Mouse (Mus musculus): ENCODE measurements around the gene Tmed8. TPM values are rescaled to one million over a fixed set of nuclear protein-coding genes. Genes with fewer than 3 reads are reported as not detected.

Tmed8 gene
- polyA plus RNA-seq, 1 experiment from 2014 or later: 2.6 TPM

DNA sequence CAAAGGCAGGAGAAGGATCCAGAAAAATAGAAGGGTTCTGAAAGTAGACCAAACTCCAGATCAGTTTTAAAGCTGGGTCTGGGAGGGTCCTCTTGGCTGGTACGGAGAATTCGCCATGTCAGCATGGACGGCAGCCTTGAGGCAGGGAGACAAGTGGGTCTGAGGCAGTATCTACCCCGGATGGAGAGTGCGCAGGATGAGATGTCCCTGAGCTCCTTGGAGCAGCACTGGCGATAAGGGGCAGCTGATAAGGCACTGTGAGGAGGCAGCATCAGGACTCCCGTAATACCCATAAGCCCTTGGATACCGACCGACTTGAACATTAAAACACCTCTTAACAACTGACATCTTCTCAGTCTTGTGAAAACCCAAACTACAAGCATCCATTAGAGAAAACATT, 67.5 kb downstream of the Tmed8 start:
- Histone ChIP-seq H3K9me3 (ENCODE audit: control insufficient read depth, low read length) (no peaks in the 10 kb centered on the region), H3K4me2 (ENCODE audit: low read length) (no peak overlapping the region), H3K9ac (ENCODE audit: low read length) (no peak overlapping the region), H3K27ac (ENCODE audit: low read depth) (no peak overlapping the region), H3K36me3 (ENCODE audit: control insufficient read depth, insufficient read depth, low read length) (peaks cover 39% of the 10 kb centered on the region), H3K4me1 (replicated peaks; ENCODE audit: control insufficient read depth, insufficient read depth, low read length) (no peaks in the 10 kb centered on the region), H3K4me3 (ENCODE audit: low read depth, low read length) (no peak overlapping the region), H3K27me3 (replicated peaks; ENCODE audit: control insufficient read depth, insufficient read depth, low read length) (no peaks in the 10 kb centered on the region)
- ATAC-seq (replicated peaks; ENCODE audit: low FRiP score, low TSS enrichment, low read depth): no peak
- DNase-seq (ENCODE audit: low spot score): no peak
- WGBS: 90% methylated on average over 9 of the region's 9 CpGs

DNA sequence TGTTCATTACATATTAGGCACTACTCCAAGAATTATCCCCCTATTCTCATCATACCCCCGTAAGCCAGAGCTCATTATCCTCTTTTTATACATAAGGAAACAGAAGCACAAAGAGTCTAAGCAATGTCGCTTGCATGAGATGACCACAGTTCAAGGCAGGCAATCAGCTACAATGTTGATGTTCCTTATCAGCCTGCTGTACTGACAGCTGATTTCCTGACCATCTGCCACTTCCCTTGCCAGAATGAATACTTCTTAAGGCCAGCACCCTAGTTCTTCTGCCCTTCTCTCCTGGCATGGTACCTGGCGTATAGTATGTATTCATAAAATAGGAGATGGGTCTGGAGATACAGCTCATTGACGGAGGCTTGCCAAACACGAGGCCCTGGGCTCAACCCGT, 68.0 kb downstream of the Tmed8 start:
- H3K9me3 ChIP-seq (ENCODE audit: control insufficient read depth, low read length): no peaks in the 10 kb centered on the region
- no peak overlapping the region for H3K9ac ChIP-seq (ENCODE audit: low read length)
- no peaks in the 10 kb centered on the region for H3K27me3 ChIP-seq (replicated peaks; ENCODE audit: control insufficient read depth, insufficient read depth, low read length)
- H3K4me1 ChIP-seq (replicated peaks; ENCODE audit: control insufficient read depth, insufficient read depth, low read length): no peaks in the 10 kb centered on the region
- H3K27ac ChIP-seq (ENCODE audit: low read depth): no peak overlapping the region
- no peak overlapping the region for H3K4me2 ChIP-seq (ENCODE audit: low read length)
- peaks cover 36% of the 10 kb centered on the region for H3K36me3 ChIP-seq (ENCODE audit: control insufficient read depth, insufficient read depth, low read length)
- 86% methylated on average over 6 of the region's 6 CpGs for WGBS
- DNase-seq (ENCODE audit: low spot score) (no peak), ATAC-seq (replicated peaks; ENCODE audit: low FRiP score, low TSS enrichment, low read depth) (no peak)
- no peak overlapping the region for H3K4me3 ChIP-seq (ENCODE audit: low read depth, low read length)

DNA sequence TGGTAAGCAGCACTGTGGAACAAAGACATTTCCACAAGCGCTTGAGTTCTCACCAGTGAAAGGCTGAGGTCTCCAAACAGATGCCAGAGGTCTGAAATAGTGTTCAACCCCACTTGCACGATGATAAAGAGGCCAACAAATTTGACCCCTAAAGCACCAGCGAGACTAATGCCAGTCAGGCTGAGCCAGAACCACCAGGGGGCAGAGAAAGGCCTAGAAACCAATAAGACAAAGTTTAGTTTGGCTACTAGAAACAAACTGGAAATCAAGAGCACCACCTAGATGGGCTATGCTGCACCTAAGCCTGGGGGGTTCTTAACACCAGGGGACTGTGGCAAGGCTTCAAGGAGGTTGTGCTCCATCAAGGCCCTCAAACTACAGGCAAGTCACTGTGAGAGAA, 68.6 kb downstream of the Tmed8 start:
- Histone ChIP-seq H3K4me2 (ENCODE audit: low read length) (no peak overlapping the region), H3K4me3 (ENCODE audit: low read depth, low read length) (no peak overlapping the region), H3K4me1 (replicated peaks; ENCODE audit: control insufficient read depth, insufficient read depth, low read length) (no peaks in the 10 kb centered on the region), H3K36me3 (ENCODE audit: control insufficient read depth, insufficient read depth, low read length) (peaks cover 35% of the 10 kb centered on the region), H3K9ac (ENCODE audit: low read length) (no peak overlapping the region), H3K27me3 (replicated peaks; ENCODE audit: control insufficient read depth, insufficient read depth, low read length) (no peaks in the 10 kb centered on the region), H3K27ac (ENCODE audit: low read depth) (no peak overlapping the region), H3K9me3 (ENCODE audit: control insufficient read depth, low read length) (no peaks in the 10 kb centered on the region)
- 59% methylated on average over 3 of the region's 3 CpGs for WGBS
- ATAC-seq (replicated peaks; ENCODE audit: low FRiP score, low TSS enrichment, low read depth) (no peak), DNase-seq (ENCODE audit: low spot score) (peak; percentile 58)

DNA sequence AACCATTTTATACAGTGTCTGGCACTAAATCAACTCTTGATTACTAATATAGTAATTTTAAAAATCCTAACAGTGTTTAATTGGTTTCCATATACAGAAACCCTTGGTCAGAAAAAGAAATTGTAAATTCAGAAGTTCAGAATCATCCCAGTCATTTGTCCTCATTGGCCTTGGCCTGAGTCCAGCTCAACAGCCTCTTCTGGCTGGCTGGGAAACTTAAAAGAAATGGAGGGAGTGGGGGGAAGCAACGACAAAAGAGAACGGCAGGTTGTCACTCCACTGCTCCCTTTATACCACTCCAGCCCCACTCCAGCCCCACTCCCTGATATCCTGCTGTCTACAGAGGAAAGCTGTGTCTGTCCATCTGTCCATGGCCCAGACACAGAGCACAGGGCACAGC, 69.1 kb downstream of the Tmed8 start:
- Histone ChIP-seq H3K36me3 (ENCODE audit: control insufficient read depth, insufficient read depth, low read length) (peaks cover 35% of the 10 kb centered on the region), H3K4me2 (ENCODE audit: low read length) (no peak overlapping the region), H3K27me3 (replicated peaks; ENCODE audit: control insufficient read depth, insufficient read depth, low read length) (no peaks in the 10 kb centered on the region), H3K9ac (ENCODE audit: low read length) (no peak overlapping the region), H3K4me1 (replicated peaks; ENCODE audit: control insufficient read depth, insufficient read depth, low read length) (no peaks in the 10 kb centered on the region), H3K27ac (ENCODE audit: low read depth) (no peak overlapping the region), H3K9me3 (ENCODE audit: control insufficient read depth, low read length) (no peaks in the 10 kb centered on the region), H3K4me3 (ENCODE audit: low read depth, low read length) (no peak overlapping the region)
- ATAC-seq (replicated peaks; ENCODE audit: low FRiP score, low TSS enrichment, low read depth) (no peak), DNase-seq (ENCODE audit: low spot score) (no peak)
- WGBS: 80% methylated on average over 2 of the region's 2 CpGs

DNA sequence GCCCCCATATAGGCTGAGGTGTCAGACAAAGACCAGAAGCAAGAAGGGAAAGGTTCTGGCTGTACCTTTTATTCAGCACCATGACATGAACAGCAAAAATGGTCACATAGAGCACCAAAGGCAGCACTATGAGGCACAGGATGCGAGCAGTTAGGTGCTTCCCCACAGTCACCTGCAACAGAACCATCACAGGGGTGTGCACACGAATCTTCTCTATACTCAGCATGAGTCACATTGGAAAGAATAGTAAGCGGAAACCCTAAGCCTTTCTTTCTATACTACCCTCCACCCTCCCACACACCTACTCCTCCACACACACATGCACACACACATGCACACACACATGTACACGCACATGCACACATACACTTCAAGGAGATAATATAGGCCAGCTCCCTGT, 70.0 kb downstream of the Tmed8 start:
- Histone ChIP-seq H3K9ac (ENCODE audit: low read length) (no peak overlapping the region), H3K9me3 (ENCODE audit: control insufficient read depth, low read length) (no peaks in the 10 kb centered on the region), H3K4me1 (replicated peaks; ENCODE audit: control insufficient read depth, insufficient read depth, low read length) (no peaks in the 10 kb centered on the region), H3K36me3 (ENCODE audit: control insufficient read depth, insufficient read depth, low read length) (peaks cover 30% of the 10 kb centered on the region), H3K27ac (ENCODE audit: low read depth) (no peak overlapping the region), H3K27me3 (replicated peaks; ENCODE audit: control insufficient read depth, insufficient read depth, low read length) (no peaks in the 10 kb centered on the region), H3K4me3 (ENCODE audit: low read depth, low read length) (no peak overlapping the region), H3K4me2 (ENCODE audit: low read length) (no peak overlapping the region)
- 91% methylated on average over 4 of the region's 4 CpGs for WGBS
- no peak for ATAC-seq (replicated peaks; ENCODE audit: low FRiP score, low TSS enrichment, low read depth)
- DNase-seq (ENCODE audit: low spot score): no peak

DNA sequence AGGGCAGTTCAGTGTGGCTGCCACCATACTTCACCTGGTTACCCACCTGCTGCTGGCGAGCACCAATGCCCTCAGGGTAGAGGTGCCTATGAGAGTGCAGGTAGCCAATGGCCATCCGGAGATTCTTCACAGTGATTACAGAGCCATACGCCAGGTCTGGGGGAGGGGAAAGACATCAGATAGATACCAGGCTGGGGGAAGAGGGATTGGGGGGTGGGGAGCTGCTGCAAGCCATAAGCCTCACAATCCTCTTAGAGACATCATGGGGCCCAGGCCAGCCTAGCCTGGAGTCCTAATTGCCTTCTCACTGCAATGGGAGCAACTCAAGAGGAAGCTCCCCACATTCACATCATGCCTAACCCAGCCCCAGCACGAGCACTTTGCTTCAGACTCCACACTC, 73.0 kb downstream of the Tmed8 start:
- Histone ChIP-seq H3K27me3 (replicated peaks; ENCODE audit: control insufficient read depth, insufficient read depth, low read length) (no peaks in the 10 kb centered on the region), H3K27ac (ENCODE audit: low read depth) (no peak overlapping the region), H3K4me1 (replicated peaks; ENCODE audit: control insufficient read depth, insufficient read depth, low read length) (no peaks in the 10 kb centered on the region), H3K4me3 (ENCODE audit: low read depth, low read length) (no peak overlapping the region), H3K9me3 (ENCODE audit: control insufficient read depth, low read length) (no peaks in the 10 kb centered on the region), H3K36me3 (ENCODE audit: control insufficient read depth, insufficient read depth, low read length) (peaks cover 38% of the 10 kb centered on the region), H3K4me2 (ENCODE audit: low read length) (no peak overlapping the region), H3K9ac (ENCODE audit: low read length) (no peak overlapping the region)
- ATAC-seq (replicated peaks; ENCODE audit: low FRiP score, low TSS enrichment, low read depth) (no peak), DNase-seq (ENCODE audit: low spot score) (no peak)
- WGBS: 74% methylated on average over 4 of the region's 4 CpGs

DNA sequence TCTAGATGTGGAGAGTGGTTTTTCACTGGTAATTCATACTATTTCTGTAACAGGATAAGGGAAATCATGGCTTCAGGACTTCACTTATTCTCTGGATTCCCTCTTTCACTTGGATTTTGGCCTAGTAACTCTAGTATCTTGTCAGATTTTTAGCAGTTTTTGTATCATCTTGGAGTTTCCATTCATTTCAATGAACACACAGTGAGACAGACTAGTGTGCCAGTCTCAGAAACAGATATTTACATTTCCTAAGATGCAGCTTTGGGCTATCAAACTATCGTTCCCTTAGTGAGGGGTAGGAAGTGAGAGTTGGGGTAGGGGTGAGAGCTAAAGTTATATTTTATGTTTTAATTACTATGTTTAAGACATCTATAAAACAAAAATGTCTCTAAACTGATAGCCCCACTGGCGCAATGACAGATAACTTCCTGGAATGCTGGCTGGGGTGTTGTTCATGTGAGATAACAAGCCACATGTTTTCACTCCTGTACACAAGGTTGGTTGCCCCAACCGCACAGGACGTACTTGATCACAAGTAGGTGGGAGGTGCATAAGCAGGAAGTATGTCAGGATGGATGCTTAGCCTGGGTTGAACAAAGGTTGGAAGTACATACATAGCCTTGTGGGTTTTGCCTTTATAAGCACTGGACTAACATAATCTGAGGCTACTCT, 78.2 kb downstream of the Tmed8 start:
- no peaks in the 10 kb centered on the region for H3K4me1 ChIP-seq (replicated peaks; ENCODE audit: control insufficient read depth, insufficient read depth, low read length)
- 82% methylated on average over 4 of the region's 4 CpGs for WGBS
- no peaks in the 10 kb centered on the region for H3K27me3 ChIP-seq (replicated peaks; ENCODE audit: control insufficient read depth, insufficient read depth, low read length)
- DNase-seq (ENCODE audit: low spot score): no peak
- H3K36me3 ChIP-seq (ENCODE audit: control insufficient read depth, insufficient read depth, low read length): peaks cover 53% of the 10 kb centered on the region
- H3K9ac ChIP-seq (ENCODE audit: low read length): no peak overlapping the region
- H3K4me3 ChIP-seq (ENCODE audit: low read depth, low read length): no peak overlapping the region
- no peaks in the 10 kb centered on the region for H3K9me3 ChIP-seq (ENCODE audit: control insufficient read depth, low read length)
- ATAC-seq (replicated peaks; ENCODE audit: low FRiP score, low TSS enrichment, low read depth): no peak
- H3K4me2 ChIP-seq (ENCODE audit: low read length): no peak overlapping the region
- no peak overlapping the region for H3K27ac ChIP-seq (ENCODE audit: low read depth)

Other genes with a start within 250 kb of the Tmed8 start
- 0.15 and 0.56 TPM in 2 replicates for gene Zdhhc22, start 210.0 kb downstream of the Tmed8 start, polyA plus RNA-seq (2014; fragmentation: Nextera tagmentation; extraction: Ambion mirVana)
- gene Tmem63c, start 179.1 kb downstream of the Tmed8 start, polyA plus RNA-seq (2014; fragmentation: Nextera tagmentation; extraction: Ambion mirVana): 0.62 and 1.0 TPM in 2 replicates
- 1.0 and 1.8 TPM in 2 replicates for gene Ngb, start 97.9 kb downstream of the Tmed8 start, polyA plus RNA-seq (2014; fragmentation: Nextera tagmentation; extraction: Ambion mirVana)
- gene Gstz1, start 53.3 kb downstream of the Tmed8 start, polyA plus RNA-seq (2014; fragmentation: Nextera tagmentation; extraction: Ambion mirVana): 47.7 and 48.8 TPM in 2 replicates
- 17.1 and 19.2 TPM in 2 replicates for gene Pomt2, start 52.5 kb downstream of the Tmed8 start, polyA plus RNA-seq (2014; fragmentation: Nextera tagmentation; extraction: Ambion mirVana)
- gene Samd15, start 731 bp downstream of the Tmed8 start, polyA plus RNA-seq (2014; fragmentation: Nextera tagmentation; extraction: Ambion mirVana): 1.1 and 1.4 TPM in 2 replicates
- 0.30 and 0.73 TPM in 2 replicates for gene Noxred1, start 38.3 kb upstream of the Tmed8 start, polyA plus RNA-seq (2014; fragmentation: Nextera tagmentation; extraction: Ambion mirVana)
- gene Vipas39, start 65.8 kb upstream of the Tmed8 start, polyA plus RNA-seq (2014; fragmentation: Nextera tagmentation; extraction: Ambion mirVana): 40.8 and 47.3 TPM in 2 replicates
- 205 and 207 TPM in 2 replicates for gene Ahsa1, start 66.0 kb upstream of the Tmed8 start, polyA plus RNA-seq (2014; fragmentation: Nextera tagmentation; extraction: Ambion mirVana)
- 0.22 and 0.40 TPM in 2 replicates for gene Ism2, start 99.3 kb upstream of the Tmed8 start, polyA plus RNA-seq (2014; fragmentation: Nextera tagmentation; extraction: Ambion mirVana)
- 101 and 118 TPM in 2 replicates for gene Sptlc2, start 187.9 kb upstream of the Tmed8 start, polyA plus RNA-seq (2014; fragmentation: Nextera tagmentation; extraction: Ambion mirVana)
- gene Slirp, start 243.4 kb upstream of the Tmed8 start, polyA plus RNA-seq (2014; fragmentation: Nextera tagmentation; extraction: Ambion mirVana): 286 and 300 TPM in 2 replicates
- gene Alkbh1, start 243.6 kb upstream of the Tmed8 start, polyA plus RNA-seq (2014; fragmentation: Nextera tagmentation; extraction: Ambion mirVana): 58.0 and 59.9 TPM in 2 replicates